ENCODE assay signal across 8 mouse cellular contexts in the genomic region with DNA sequence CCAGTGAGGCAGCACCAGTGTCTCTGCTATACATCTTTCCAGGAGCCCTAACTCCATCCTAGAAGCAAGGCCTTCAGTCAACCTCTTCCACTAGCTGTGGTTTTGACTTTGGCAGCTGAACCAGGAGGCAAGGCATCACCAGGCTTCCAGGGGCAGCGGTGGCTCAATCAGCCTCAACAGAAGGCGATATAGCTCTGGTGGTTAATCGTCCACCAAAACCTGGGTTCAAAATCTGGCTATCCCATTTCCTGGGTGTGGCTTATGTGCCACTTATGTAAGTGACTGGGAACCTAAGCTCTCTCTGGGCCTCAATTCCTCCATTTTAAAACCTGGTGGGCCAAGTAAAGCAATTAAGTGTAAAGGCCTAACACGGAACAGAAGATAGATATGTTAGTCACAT. TPM values are rescaled to one million over a fixed set of nuclear protein-coding genes. Genes with fewer than 3 reads are reported as not detected.
DNase-seq lines count a peak whose midpoint lies in the region; ATAC-seq lines count a peak whose summit lies in the region.

No protein-coding gene starts in this region.

- peaks cover 53% of the 10 kb centered on the region for H3K36me3 ChIP-seq in erythroblast, embryonic 14.5 days (ENCODE audit: control insufficient read depth)
- peaks cover 47% of the 10 kb centered on the region for H3K36me3 ChIP-seq in forebrain, embryonic 12.5 days (replicated peaks)
- peaks cover 51% of the 10 kb centered on the region for H3K36me3 ChIP-seq in liver, embryonic 12.5 days

- H3K9ac ChIP-seq in forebrain, embryonic 12.5 days: peak overlapping the region; percentile 90
- peak overlapping the region; percentile 94; the same call in 1 of the 2 replicates for H3K9ac ChIP-seq in liver, embryonic 12.5 days

- H3K4me2 ChIP-seq in forebrain, embryonic 12.5 days: peak overlapping the region; percentile 72
- H3K4me2 ChIP-seq in liver, embryonic 12.5 days: peak overlapping the region; percentile 77

- peak; percentile 38 for DNase-seq in 3T3-L1 (ENCODE audit: low read depth, low spot score)
- DNase-seq in urinary bladder, postnatal 14 days (ENCODE audit: low spot score): no peak
- no peak for DNase-seq in gastrocnemius, postnatal 14 days
- no peak for DNase-seq in cerebellum, postnatal 14 days

- no peaks in the 10 kb centered on the region for H3K9me3 ChIP-seq in erythroblast, embryonic 14.5 days (ENCODE audit: control insufficient read depth, low read length)
- H3K9me3 ChIP-seq in forebrain, embryonic 12.5 days: no peaks in the 10 kb centered on the region
- no peaks in the 10 kb centered on the region for H3K9me3 ChIP-seq in liver, embryonic 12.5 days (replicated peaks)

- whole genome bisulfite sequencing in forebrain, embryonic 12.5 days: 81% methylated on average over 4 of the region's 4 CpGs
- 43% methylated on average over 4 of the region's 4 CpGs for WGBS in liver, embryonic 12.5 days (ENCODE audit: insufficient replicate concordance)

- no peak for ATAC-seq in erythroblast, adult 5-6 weeks (replicated peaks; ENCODE audit: low FRiP score, poor library complexity, severe bottlenecking)
- no peak for ATAC-seq in forebrain, embryonic 12.5 days (ENCODE audit: low FRiP score)
- ATAC-seq in liver, embryonic 12.5 days: no peak

- no peaks in the 10 kb centered on the region for H3K27me3 ChIP-seq in erythroblast, embryonic 14.5 days (ENCODE audit: control insufficient read depth)
- peaks cover 3% of the 10 kb centered on the region; the same call in 1 of the 2 replicates for H3K27me3 ChIP-seq in forebrain, embryonic 12.5 days
- 0 out of 2 replicates have a peak, but pooled peaks cover 4% of the 10 kb centered on the region for H3K27me3 ChIP-seq in liver, embryonic 12.5 days (replicated peaks)

- intact Hi-C loops in gastrocnemius, postnatal 14 days (cut with DNase I; ENCODE audit: low total_unique reads): no loop called here

- H3K4me1 ChIP-seq in erythroblast, embryonic 14.5 days (ENCODE audit: control insufficient read depth): peaks cover 34% of the 10 kb centered on the region
- peaks cover 24% of the 10 kb centered on the region for H3K4me1 ChIP-seq in forebrain, embryonic 12.5 days
- H3K4me1 ChIP-seq in liver, embryonic 12.5 days: peaks cover 58% of the 10 kb centered on the region

- peak overlapping the region; percentile 68 for H3K4me3 ChIP-seq in erythroblast, embryonic 14.5 days (replicated peaks)
- peak overlapping the region; percentile 74 for H3K4me3 ChIP-seq in forebrain, embryonic 12.5 days (replicated peaks)
- peak overlapping the region; percentile 80 for H3K4me3 ChIP-seq in liver, embryonic 12.5 days

- H3K27ac ChIP-seq in forebrain, embryonic 12.5 days: peak overlapping the region; percentile 89
- peak overlapping the region; percentile 87 for H3K27ac ChIP-seq in liver, embryonic 12.5 days

RNA-seq across cellular contexts. Expression of a gene that starts 3.3 kb away (rescaled TPM):
- polyA plus RNA-seq in erythroblast, embryonic 14.5 days (2012): 0.14 and 0.18 TPM in 2 replicates
- not detected in 2 replicates for total RNA-seq in erythroblast, adult 5-6 weeks (2015; ENCODE audit: low replicate concordance)
- total RNA-seq in erythroblast, adult 5-6 weeks (2017; ENCODE audit: low replicate concordance): not detected in 2 replicates
- 1.6 and 2.1 TPM in 2 replicates for polyA plus RNA-seq in forebrain, embryonic 12.5 days (2016; fragmentation: Nextera tagmentation; extraction: Ambion mirVana)
- 10.8 and 11.5 TPM in 2 replicates for polyA plus RNA-seq in liver, embryonic 12.5 days (2016; fragmentation: Nextera tagmentation; extraction: Ambion mirVana)
- total RNA-seq in gastrocnemius, postnatal 14 days (2021): 100 to 1,000 TPM; 273 to 573 TPM

RNA-seq across cellular contexts. Expression of a gene that starts 11.9 kb away (rescaled TPM):
- 8.6 and 10.6 TPM in 2 replicates for polyA plus RNA-seq in erythroblast, embryonic 14.5 days (2012)
- total RNA-seq in erythroblast, adult 5-6 weeks (2015; ENCODE audit: low replicate concordance): 30.2 and 34.1 TPM in 2 replicates
- total RNA-seq in erythroblast, adult 5-6 weeks (2017; ENCODE audit: low replicate concordance): 19.5 and 21.8 TPM in 2 replicates
- polyA plus RNA-seq in forebrain, embryonic 12.5 days (2016; fragmentation: Nextera tagmentation; extraction: Ambion mirVana): 439 and 446 TPM in 2 replicates
- polyA plus RNA-seq in liver, embryonic 12.5 days (2016; fragmentation: Nextera tagmentation; extraction: Ambion mirVana): 145 and 151 TPM in 2 replicates
- 100 to 1,000 TPM in 1 of 2 experiments, 10 to 100 TPM in 1; 93.2 to 102 TPM for total RNA-seq in gastrocnemius, postnatal 14 days (2021)

RNA-seq across cellular contexts. Expression of a gene that starts 12.8 kb away (rescaled TPM):
- polyA plus RNA-seq in erythroblast, embryonic 14.5 days (2012): not detected in 2 replicates
- total RNA-seq in erythroblast, adult 5-6 weeks (2015; ENCODE audit: low replicate concordance): not detected in 2 replicates
- total RNA-seq in erythroblast, adult 5-6 weeks (2017; ENCODE audit: low replicate concordance): not detected in 2 replicates
- polyA plus RNA-seq in forebrain, embryonic 12.5 days (2016; fragmentation: Nextera tagmentation; extraction: Ambion mirVana): 0.86 and 0.93 TPM in 2 replicates
- 0.04 and 0.18 TPM in 2 replicates for polyA plus RNA-seq in liver, embryonic 12.5 days (2016; fragmentation: Nextera tagmentation; extraction: Ambion mirVana)
- total RNA-seq in gastrocnemius, postnatal 14 days (2021): 1 to 10 TPM; 7.2 to 8.7 TPM

RNA-seq across cellular contexts. Expression of a gene that starts 36.4 kb away (rescaled TPM):
- 0.08 and 0.13 TPM in 2 replicates for polyA plus RNA-seq in erythroblast, embryonic 14.5 days (2012)
- not detected in 2 replicates for total RNA-seq in erythroblast, adult 5-6 weeks (2015; ENCODE audit: low replicate concordance)
- total RNA-seq in erythroblast, adult 5-6 weeks (2017; ENCODE audit: low replicate concordance): 0.70 TPM in 1 of 2 replicates, not detected in the other
- 23.1 and 26.1 TPM in 2 replicates for polyA plus RNA-seq in forebrain, embryonic 12.5 days (2016; fragmentation: Nextera tagmentation; extraction: Ambion mirVana)
- 27.4 and 28.0 TPM in 2 replicates for polyA plus RNA-seq in liver, embryonic 12.5 days (2016; fragmentation: Nextera tagmentation; extraction: Ambion mirVana)
- total RNA-seq in gastrocnemius, postnatal 14 days (2021): 10 to 100 TPM; 29.8 to 40.4 TPM

RNA-seq across cellular contexts. Expression of a gene that starts 46.3 kb away (rescaled TPM):
- 0.21 and 0.27 TPM in 2 replicates for polyA plus RNA-seq in erythroblast, embryonic 14.5 days (2012)
- 4.8 and 11.5 TPM in 2 replicates for total RNA-seq in erythroblast, adult 5-6 weeks (2015; ENCODE audit: low replicate concordance)
- total RNA-seq in erythroblast, adult 5-6 weeks (2017; ENCODE audit: low replicate concordance): 2.5 and 4.8 TPM in 2 replicates
- polyA plus RNA-seq in forebrain, embryonic 12.5 days (2016; fragmentation: Nextera tagmentation; extraction: Ambion mirVana): 14.8 and 15.8 TPM in 2 replicates
- polyA plus RNA-seq in liver, embryonic 12.5 days (2016; fragmentation: Nextera tagmentation; extraction: Ambion mirVana): 9.9 and 10.0 TPM in 2 replicates
- total RNA-seq in gastrocnemius, postnatal 14 days (2021): 1 to 10 TPM; 5.5 to 6.3 TPM

Comparison
In these comparisons a context has a peak if more than half of its experiments do, and no peak if none do; other contexts are left out.
1. RNA of a gene that starts 11.9 kb away (polyA plus RNA-seq): 439 to 446 TPM in forebrain, embryonic 12.5 days and 145 to 151 TPM in liver, embryonic 12.5 days; 8.6 to 10.6 TPM in erythroblast, embryonic 14.5 days; every median in the first group is over 10 times any median in the second.
2. Peak in every context shown above with its lines, with median percentiles within 50 percentile points of each other: H3K4me3 ChIP-seq.